Mouse (Mus musculus): ENCODE results near the gene Polr2e. TPM values are rescaled to one million over a fixed set of nuclear protein-coding genes. Genes with fewer than 3 reads are reported as not detected.
A peak's percentile ranks its signal among the peaks of the same experiment; 100 is the strongest.

Gene Polr2e
- polyA plus RNA-seq, 1 experiment from 2014 or later, result 255 TPM

DNA sequence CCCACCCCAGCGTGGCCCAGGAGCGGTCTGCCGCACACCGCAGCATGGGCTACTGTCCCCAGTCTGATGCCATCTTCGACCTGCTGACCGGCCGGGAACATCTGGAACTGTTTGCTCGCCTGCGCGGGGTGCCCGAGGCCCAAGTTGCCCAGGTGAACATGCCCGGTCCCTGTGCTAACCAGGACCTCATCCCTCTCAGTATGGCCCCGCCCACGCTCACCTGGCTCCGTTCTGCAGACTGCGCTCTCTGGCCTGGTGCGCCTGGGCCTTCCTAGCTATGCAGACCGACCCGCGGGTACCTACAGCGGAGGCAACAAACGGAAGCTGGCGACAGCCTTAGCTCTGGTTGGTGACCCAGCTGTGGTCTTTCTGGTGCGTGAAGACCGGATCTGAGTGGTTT is 26.0 kb downstream of the Polr2e start:
- DNase-seq (ENCODE audit: low spot score), result no peak
- Histone ChIP-seq H3K27me3 (replicated peaks; ENCODE audit: control insufficient read depth, insufficient read depth, low read length) (peaks cover 32% of the 10 kb centered on the region), H3K27ac (ENCODE audit: low read depth) (no peak overlapping the region), H3K4me1 (replicated peaks; ENCODE audit: control insufficient read depth, insufficient read depth, low read length) (no peaks in the 10 kb centered on the region; the same call in 1 of the 2 replicates), H3K4me3 (ENCODE audit: low read depth, low read length) (no peak overlapping the region), H3K4me2 (ENCODE audit: low read length) (no peak overlapping the region), H3K36me3 (ENCODE audit: control insufficient read depth, insufficient read depth, low read length) (peaks cover 12% of the 10 kb centered on the region; the same call in 1 of the 2 replicates), H3K9me3 (ENCODE audit: control insufficient read depth, low read length) (peaks cover 17% of the 10 kb centered on the region), H3K9ac (ENCODE audit: low read length) (no peak overlapping the region)
- no peak for ATAC-seq (replicated peaks; ENCODE audit: low FRiP score, low TSS enrichment, low read depth)
- 41% methylated on average over 25 of the region's 25 CpGs for WGBS

- WGBS, result 84% methylated on average over 6 of the region's 6 CpGs
- H3K4me3 ChIP-seq (ENCODE audit: low read depth, low read length), result no peak overlapping the region
Measured at GRCm38 (mm10) chr10:80011740-80012139, 27.9 kb downstream of the Polr2e start.

DNA sequence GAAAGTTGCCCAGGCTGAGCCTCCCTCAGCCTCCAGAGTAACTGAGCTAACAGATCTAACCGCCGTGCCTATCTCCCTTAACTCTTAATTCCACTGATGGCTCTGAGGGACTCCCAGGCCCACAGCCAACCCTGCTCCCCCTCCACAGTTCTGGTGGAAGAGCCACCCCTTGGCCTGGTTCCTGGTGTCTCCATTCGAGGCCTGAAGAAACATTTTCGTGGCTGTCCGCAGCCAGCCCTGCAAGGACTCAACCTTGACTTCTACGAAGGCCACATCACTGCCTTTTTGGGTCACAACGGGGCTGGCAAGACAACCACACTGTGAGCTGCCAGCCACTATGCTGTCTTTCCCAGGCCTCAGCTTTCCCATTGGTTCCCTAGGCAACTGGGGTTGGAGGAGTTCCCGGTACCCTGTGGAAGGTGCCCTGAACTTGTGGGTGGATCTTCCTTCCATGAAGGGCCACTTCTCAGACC is 35.3 kb downstream of the Polr2e start:
- Histone ChIP-seq H3K27ac (ENCODE audit: low read depth) (no peak overlapping the region), H3K27me3 (replicated peaks; ENCODE audit: control insufficient read depth, insufficient read depth, low read length) (peaks cover 3% of the 10 kb centered on the region; the same call in 1 of the 2 replicates), H3K9me3 (ENCODE audit: control insufficient read depth, low read length) (no peaks in the 10 kb centered on the region), H3K4me2 (ENCODE audit: low read length) (no peak overlapping the region), H3K4me3 (ENCODE audit: low read depth, low read length) (no peak overlapping the region), H3K9ac (ENCODE audit: low read length) (no peak overlapping the region), H3K36me3 (ENCODE audit: control insufficient read depth, insufficient read depth, low read length) (no peaks in the 10 kb centered on the region), H3K4me1 (replicated peaks; ENCODE audit: control insufficient read depth, insufficient read depth, low read length) (no peaks in the 10 kb centered on the region)
- WGBS, result 88% methylated on average over 8 of the region's 8 CpGs
- ATAC-seq (replicated peaks; ENCODE audit: low FRiP score, low TSS enrichment, low read depth), result no peak
- DNase-seq (ENCODE audit: low spot score), result no peak

More at GRCm38 (mm10) chr10:80011740-80012139, 27.9 kb downstream of the Polr2e start:
- no peak overlapping the region for H3K27ac ChIP-seq (ENCODE audit: low read depth)
- H3K9ac ChIP-seq (ENCODE audit: low read length), result no peak overlapping the region
- ATAC-seq (replicated peaks; ENCODE audit: low FRiP score, low TSS enrichment, low read depth) (no peak), DNase-seq (ENCODE audit: low spot score) (no peak)
- peaks cover 32% of the 10 kb centered on the region for H3K27me3 ChIP-seq (replicated peaks; ENCODE audit: control insufficient read depth, insufficient read depth, low read length)
- no peaks in the 10 kb centered on the region for H3K4me1 ChIP-seq (replicated peaks; ENCODE audit: control insufficient read depth, insufficient read depth, low read length)
- H3K36me3 ChIP-seq (ENCODE audit: control insufficient read depth, insufficient read depth, low read length), result peaks cover 12% of the 10 kb centered on the region; the same call in 1 of the 2 replicates
- no peak overlapping the region for H3K4me2 ChIP-seq (ENCODE audit: low read length)
- peaks cover 17% of the 10 kb centered on the region for H3K9me3 ChIP-seq (ENCODE audit: control insufficient read depth, low read length)

DNA sequence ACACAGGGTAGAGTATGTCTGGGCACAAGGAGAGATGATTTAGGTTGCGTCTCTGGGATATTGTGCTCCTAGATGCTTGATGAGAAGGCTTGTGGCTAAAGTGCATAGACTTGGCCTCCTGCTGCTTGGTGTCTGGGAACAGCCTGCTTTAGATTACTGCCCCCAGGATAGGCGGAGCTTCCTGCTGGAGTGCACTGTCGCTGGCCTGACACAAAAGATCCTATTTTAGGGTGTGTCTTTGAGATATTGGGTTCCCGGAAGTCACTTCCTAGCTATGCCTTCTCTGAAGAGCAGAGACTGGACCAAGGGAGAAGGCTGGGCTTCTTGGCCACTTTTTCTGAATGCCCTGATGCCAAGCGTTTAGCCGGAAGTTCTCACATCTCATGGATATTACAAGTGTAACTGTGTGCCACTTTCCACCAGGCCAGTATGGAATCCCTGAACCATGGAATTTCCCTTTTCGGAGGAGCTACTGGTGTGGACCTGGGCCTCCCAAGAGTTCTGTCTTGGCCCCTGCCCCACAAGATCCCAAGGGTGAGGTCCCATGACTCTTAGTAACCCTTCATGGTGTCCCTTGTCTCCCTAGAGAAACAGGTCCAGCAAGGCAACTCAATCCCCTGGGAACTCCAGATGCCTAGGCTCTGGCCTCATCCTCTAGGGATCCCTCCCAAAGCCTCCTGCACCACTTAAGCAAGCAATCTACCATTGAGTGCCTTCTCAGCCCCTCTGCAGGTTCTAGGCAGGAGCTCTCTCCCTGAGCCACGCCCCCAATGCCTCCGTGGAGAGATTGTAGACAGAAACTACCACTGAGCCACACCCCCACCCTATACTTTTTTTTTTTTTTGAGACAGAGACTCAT is 36.0 kb downstream of the Polr2e start:
- WGBS, result 63% methylated on average over 9 of the region's 9 CpGs
- DNase-seq (ENCODE audit: low spot score), result no peak
- Histone ChIP-seq H3K4me1 (replicated peaks; ENCODE audit: control insufficient read depth, insufficient read depth, low read length) (no peaks in the 10 kb centered on the region), H3K4me2 (ENCODE audit: low read length) (no peak overlapping the region), H3K9ac (ENCODE audit: low read length) (no peak overlapping the region), H3K27ac (ENCODE audit: low read depth) (no peak overlapping the region), H3K27me3 (replicated peaks; ENCODE audit: control insufficient read depth, insufficient read depth, low read length) (peaks cover 3% of the 10 kb centered on the region; the same call in 1 of the 2 replicates), H3K9me3 (ENCODE audit: control insufficient read depth, low read length) (no peaks in the 10 kb centered on the region), H3K4me3 (ENCODE audit: low read depth, low read length) (no peak overlapping the region), H3K36me3 (ENCODE audit: control insufficient read depth, insufficient read depth, low read length) (no peaks in the 10 kb centered on the region)
- ATAC-seq (replicated peaks; ENCODE audit: low FRiP score, low TSS enrichment, low read depth), result no peak

DNA sequence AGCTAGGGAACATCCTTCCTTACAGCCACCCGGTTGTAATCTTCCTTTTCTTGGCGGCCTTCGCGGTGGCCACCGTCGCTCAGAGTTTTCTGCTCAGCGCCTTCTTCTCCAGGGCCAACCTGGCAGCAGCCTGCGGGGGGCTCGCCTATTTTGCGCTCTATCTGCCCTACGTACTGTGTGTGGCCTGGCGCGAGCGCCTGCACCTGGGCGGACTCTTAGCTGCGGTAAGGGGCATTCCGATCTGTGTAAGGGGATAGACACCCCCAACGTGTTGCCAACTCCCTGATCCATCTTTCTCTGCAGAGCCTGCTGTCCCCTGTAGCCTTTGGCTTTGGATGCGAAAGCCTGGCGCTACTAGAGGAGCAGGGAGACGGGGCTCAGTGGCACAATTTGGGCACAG is 36.8 kb downstream of the Polr2e start:
- H3K9ac ChIP-seq (ENCODE audit: low read length), result 0 out of 2 replicates have a peak overlapping the region, but pooled peaks have one; percentile 3
- H3K4me2 ChIP-seq (ENCODE audit: low read length), result no peak overlapping the region

DNA sequence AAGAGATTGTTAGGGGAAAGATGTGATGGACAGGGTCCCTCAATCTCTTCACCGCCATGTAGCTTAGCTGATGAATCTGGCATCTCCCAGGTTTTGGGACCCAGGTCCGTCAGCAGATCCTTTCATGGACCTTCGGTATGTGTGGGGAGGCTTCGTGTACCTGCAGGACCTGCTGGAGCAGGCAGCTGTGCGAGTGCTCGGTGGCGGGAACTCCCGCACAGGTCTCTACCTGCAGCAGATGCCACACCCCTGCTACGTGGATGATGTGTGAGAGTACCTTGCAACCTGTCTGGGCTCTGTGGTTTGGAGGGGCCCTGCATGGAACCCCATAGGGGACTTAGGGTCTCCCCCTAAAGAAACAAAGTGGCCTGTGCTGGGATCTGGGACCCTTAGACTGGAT is 37.6 kb downstream of the Polr2e start:
- Histone ChIP-seq H3K9ac (ENCODE audit: low read length) (no peak overlapping the region), H3K4me3 (ENCODE audit: low read depth, low read length) (no peak overlapping the region), H3K27ac (ENCODE audit: low read depth) (no peak overlapping the region), H3K36me3 (ENCODE audit: control insufficient read depth, insufficient read depth, low read length) (no peaks in the 10 kb centered on the region), H3K27me3 (replicated peaks; ENCODE audit: control insufficient read depth, insufficient read depth, low read length) (peaks cover 3% of the 10 kb centered on the region; the same call in 1 of the 2 replicates), H3K4me1 (replicated peaks; ENCODE audit: control insufficient read depth, insufficient read depth, low read length) (peaks cover 6% of the 10 kb centered on the region; the same call in 1 of the 2 replicates), H3K9me3 (ENCODE audit: control insufficient read depth, low read length) (no peaks in the 10 kb centered on the region), H3K4me2 (ENCODE audit: low read length) (no peak overlapping the region)
- no peak for DNase-seq (ENCODE audit: low spot score)
- WGBS, result 69% methylated on average over 9 of the region's 9 CpGs
- no peak for ATAC-seq (replicated peaks; ENCODE audit: low FRiP score, low TSS enrichment, low read depth)

More for the DNA sequence above, 36.8 kb downstream of the Polr2e start:
- Histone ChIP-seq H3K4me3 (ENCODE audit: low read depth, low read length) (no peak overlapping the region), H3K36me3 (ENCODE audit: control insufficient read depth, insufficient read depth, low read length) (no peaks in the 10 kb centered on the region), H3K9me3 (ENCODE audit: control insufficient read depth, low read length) (no peaks in the 10 kb centered on the region), H3K4me1 (replicated peaks; ENCODE audit: control insufficient read depth, insufficient read depth, low read length) (peaks cover 2% of the 10 kb centered on the region; the same call in 1 of the 2 replicates), H3K27ac (ENCODE audit: low read depth) (no peak overlapping the region), H3K27me3 (replicated peaks; ENCODE audit: control insufficient read depth, insufficient read depth, low read length) (peaks cover 3% of the 10 kb centered on the region; the same call in 1 of the 2 replicates)
- WGBS, result 29% methylated on average over 21 of the region's 21 CpGs
- ATAC-seq (replicated peaks; ENCODE audit: low FRiP score, low TSS enrichment, low read depth) (no peak), DNase-seq (ENCODE audit: low spot score) (no peak)

DNA sequence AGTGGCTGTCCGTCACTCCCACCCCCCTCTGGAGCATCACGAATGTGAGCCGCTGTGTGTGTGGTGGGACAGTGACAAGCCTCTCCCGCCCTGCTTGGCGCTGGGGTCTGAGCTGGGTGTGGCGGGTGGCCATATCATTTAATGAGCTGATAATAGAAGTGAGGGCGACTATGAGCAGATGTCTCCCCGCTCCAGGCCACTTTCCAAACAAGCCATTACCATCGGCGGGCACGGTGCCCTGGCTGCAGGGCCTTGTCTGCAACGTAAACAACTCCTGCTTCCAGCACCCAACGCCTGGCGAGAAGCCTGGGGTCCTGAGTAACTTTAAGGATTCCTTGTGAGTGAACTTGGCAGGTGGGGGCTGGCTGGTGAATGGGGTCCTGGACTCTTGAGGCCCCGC is 41.8 kb downstream of the Polr2e start:
- Histone ChIP-seq H3K4me2 (ENCODE audit: low read length) (peak overlapping the region; percentile 54), H3K4me3 (ENCODE audit: low read depth, low read length) (peak overlapping the region; percentile 42), H3K9ac (ENCODE audit: low read length) (peak overlapping the region; percentile 21; the same call in 1 of the 2 replicates), H3K27me3 (replicated peaks; ENCODE audit: control insufficient read depth, insufficient read depth, low read length) (peaks cover 3% of the 10 kb centered on the region; the same call in 1 of the 2 replicates), H3K36me3 (ENCODE audit: control insufficient read depth, insufficient read depth, low read length) (peaks cover 30% of the 10 kb centered on the region), H3K4me1 (replicated peaks; ENCODE audit: control insufficient read depth, insufficient read depth, low read length) (peaks cover 6% of the 10 kb centered on the region; the same call in 1 of the 2 replicates), H3K27ac (ENCODE audit: low read depth) (no peak overlapping the region), H3K9me3 (ENCODE audit: control insufficient read depth, low read length) (no peaks in the 10 kb centered on the region)
- ATAC-seq (replicated peaks; ENCODE audit: low FRiP score, low TSS enrichment, low read depth) (0 out of 2 replicates have a peak, but pooled peaks have one; percentile 2), DNase-seq (ENCODE audit: low spot score) (no peak)
- 6% methylated on average over 15 of the region's 15 CpGs for WGBS

- Histone ChIP-seq H3K36me3 (ENCODE audit: control insufficient read depth, insufficient read depth, low read length) (peaks cover 36% of the 10 kb centered on the region), H3K9me3 (ENCODE audit: control insufficient read depth, low read length) (no peaks in the 10 kb centered on the region), H3K4me1 (replicated peaks; ENCODE audit: control insufficient read depth, insufficient read depth, low read length) (peaks cover 6% of the 10 kb centered on the region; the same call in 1 of the 2 replicates), H3K27ac (ENCODE audit: low read depth) (peak overlapping the region; percentile 17; the same call in 1 of the 2 replicates), H3K9ac (ENCODE audit: low read length) (peak overlapping the region; percentile 37), H3K4me3 (ENCODE audit: low read depth, low read length) (peak overlapping the region; percentile 42), H3K4me2 (ENCODE audit: low read length) (peak overlapping the region; percentile 54), H3K27me3 (replicated peaks; ENCODE audit: control insufficient read depth, insufficient read depth, low read length) (peaks cover 3% of the 10 kb centered on the region; the same call in 1 of the 2 replicates)
- DNase-seq (ENCODE audit: low spot score) (peak; percentile 86), ATAC-seq (replicated peaks; ENCODE audit: low FRiP score, low TSS enrichment, low read depth) (peak; percentile 58)
- WGBS, result under 1% methylated on average over 35 of the region's 35 CpGs
Measured at GRCm38 (mm10) chr10:79997034-79997760, 42.4 kb downstream of the Polr2e start.

All from intestine, embryonic 14.5 days (tissue).